Mouse (Mus musculus): ENCODE measurements around the gene Mfrp. TPM values are rescaled to one million over a fixed set of nuclear protein-coding genes. Genes with fewer than 3 reads are reported as not detected.
"Not testable (repeated sequence)": the region's sequence is repeated elsewhere in the genome, so short reads cannot be mapped to it uniquely, and the experiment has no call there.

The Mfrp gene
- total RNA-seq, 2 experiments from 2014 or later, result not detected

- intact Hi-C loops (cut with DNase I), result no loop called here
- no peak for DNase-seq (ENCODE audit: low spot score)
Measured at GRCm38 (mm10) chr9:44094737-44095136, 6.8 kb upstream of the Mfrp start.

GRCm38 (mm10) chr9:44095781-44096180 lies 5.7 kb upstream of the Mfrp start:
- no peak for DNase-seq (ENCODE audit: low spot score)
- intact Hi-C loops (cut with DNase I), result no loop called here

- DNase-seq (ENCODE audit: low spot score), result no peak
- intact Hi-C loops (cut with DNase I), result no loop called here
Measured at GRCm38 (mm10) chr9:44096536-44096935, 5.0 kb upstream of the Mfrp start.

GRCm38 (mm10) chr9:44104881-44105280 lies 3.4 kb downstream of the Mfrp start:
- intact Hi-C loops (cut with DNase I), result loop anchor here (5.0 kb wide), 2 partner anchors 33 to 118 kb away; no protein-coding TSS in a partner anchor
- no peak for DNase-seq (ENCODE audit: low spot score)

GRCm38 (mm10) chr9:44105781-44106180 lies 4.3 kb downstream of the Mfrp start:
- no peak for DNase-seq (ENCODE audit: low spot score)
- intact Hi-C loops (cut with DNase I), result loop anchor here (5.0 kb wide), 2 partner anchors 33 to 118 kb away; no protein-coding TSS in a partner anchor

- intact Hi-C loops (cut with DNase I), result loop anchor here (5.0 kb wide), 2 partner anchors 34 to 119 kb away; no protein-coding TSS in a partner anchor
- no peak for DNase-seq (ENCODE audit: low spot score)
Measured at GRCm38 (mm10) chr9:44106182-44106581, 4.7 kb downstream of the Mfrp start.

- intact Hi-C loops (cut with DNase I), result loop anchor here (5.0 kb wide), 2 partner anchors 34 to 119 kb away; no protein-coding TSS in a partner anchor
- no peak for DNase-seq (ENCODE audit: low spot score)
Measured at GRCm38 (mm10) chr9:44106596-44106995, 5.1 kb downstream of the Mfrp start.

GRCm38 (mm10) chr9:44107110-44107509 lies 5.6 kb downstream of the Mfrp start, which contains the start of gene C1qtnf5:
Gene C1qtnf5 (plus strand): TSS chr9:44107245.
- intact Hi-C loops (cut with DNase I), result loop anchor here (5.0 kb wide), 2 partner anchors 35 to 120 kb away; no protein-coding TSS in a partner anchor
- peak; percentile 88 for DNase-seq (ENCODE audit: low spot score)

DNA sequence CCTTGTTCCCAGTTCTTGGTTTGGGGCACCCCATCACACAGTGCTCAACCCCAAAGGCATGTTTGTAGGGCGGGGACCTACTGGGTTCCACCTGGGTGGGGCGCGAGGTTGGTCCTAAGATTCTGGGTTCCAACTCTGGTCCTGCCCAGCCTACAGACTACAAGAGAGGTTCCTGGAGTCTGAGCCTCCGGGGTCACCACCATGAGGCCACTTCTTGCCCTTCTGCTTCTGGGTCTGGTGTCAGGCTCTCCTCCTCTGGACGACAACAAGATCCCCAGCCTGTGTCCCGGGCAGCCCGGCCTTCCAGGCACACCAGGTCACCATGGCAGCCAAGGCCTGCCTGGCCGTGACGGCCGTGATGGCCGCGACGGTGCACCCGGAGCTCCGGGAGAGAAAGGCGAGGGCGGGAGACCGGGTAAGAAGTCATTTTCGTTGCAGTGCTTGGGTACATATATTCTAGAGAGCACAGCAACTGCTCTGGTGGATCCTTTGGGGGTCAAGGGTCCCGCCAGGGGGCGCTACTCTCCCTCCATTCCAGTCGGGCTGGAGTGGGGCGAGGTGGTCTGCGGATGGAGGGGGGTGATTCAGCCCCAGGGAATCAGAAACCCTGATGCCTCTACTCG lies 6.1 kb downstream of the Mfrp start:
- intact Hi-C loops (cut with DNase I), result loop anchor here (5.0 kb wide), 2 partner anchors 35 to 120 kb away; no protein-coding TSS in a partner anchor
- DNase-seq (ENCODE audit: low spot score), result no peak

DNA sequence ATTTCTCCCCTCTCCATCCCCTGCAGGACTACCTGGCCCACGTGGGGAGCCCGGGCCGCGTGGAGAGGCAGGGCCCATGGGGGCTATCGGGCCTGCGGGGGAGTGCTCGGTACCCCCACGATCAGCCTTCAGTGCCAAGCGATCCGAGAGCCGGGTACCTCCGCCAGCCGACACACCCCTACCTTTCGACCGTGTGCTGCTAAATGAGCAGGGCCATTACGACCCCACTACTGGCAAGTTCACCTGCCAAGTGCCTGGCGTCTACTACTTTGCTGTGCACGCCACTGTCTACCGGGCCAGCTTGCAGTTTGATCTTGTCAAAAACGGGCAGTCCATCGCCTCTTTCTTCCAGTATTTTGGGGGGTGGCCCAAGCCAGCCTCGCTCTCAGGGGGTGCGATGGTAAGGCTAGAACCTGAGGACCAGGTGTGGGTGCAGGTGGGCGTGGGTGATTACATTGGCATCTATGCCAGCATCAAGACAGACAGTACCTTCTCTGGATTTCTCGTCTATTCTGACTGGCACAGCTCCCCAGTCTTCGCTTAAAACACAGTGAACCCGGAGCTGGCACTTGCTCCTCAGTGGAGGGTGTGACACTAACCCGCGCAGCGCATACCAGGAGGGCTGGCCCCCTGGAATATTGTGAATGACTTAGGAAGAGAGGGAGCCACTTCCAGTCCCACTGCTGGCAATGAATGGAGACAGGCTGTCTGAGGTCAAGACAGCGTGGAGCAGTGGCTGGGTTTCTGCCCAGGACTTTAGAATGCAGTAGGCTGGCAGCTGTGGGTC lies 6.9 kb downstream of the Mfrp start:
- no peak for DNase-seq (ENCODE audit: low spot score)
- intact Hi-C loops (cut with DNase I), result loop anchor here (5.0 kb wide), 2 partner anchors 36 to 121 kb away; no protein-coding TSS in a partner anchor

GRCm38 (mm10) chr9:44109360-44110095 lies 8.0 kb downstream of the Mfrp start:
- intact Hi-C loops (cut with DNase I), result loop anchor here (5.0 kb wide), 2 partner anchors 37 to 122 kb away; no protein-coding TSS in a partner anchor
- DNase-seq (ENCODE audit: low spot score), result no peak

DNA sequence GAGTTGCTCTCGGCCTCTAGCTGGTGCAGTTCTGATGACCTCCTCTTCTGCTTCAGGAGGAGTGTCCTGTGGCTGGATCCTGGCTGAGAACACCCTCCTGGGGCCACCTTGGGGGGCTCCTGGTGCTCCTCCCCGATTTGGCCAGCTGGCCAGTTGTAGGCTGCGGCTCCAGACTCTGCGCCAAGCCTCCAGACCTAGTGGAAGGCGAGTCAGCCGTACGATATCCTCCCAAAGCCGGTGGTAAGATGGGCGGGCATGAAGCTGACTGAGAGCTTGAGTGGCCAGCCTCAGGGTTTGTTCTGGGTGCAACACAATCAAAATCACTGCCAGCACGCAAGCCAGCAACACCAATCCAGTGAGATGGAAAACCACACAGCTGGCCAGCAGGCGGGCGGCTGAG lies 10.4 kb downstream of the Mfrp start:
- DNase-seq (ENCODE audit: low spot score); intact Hi-C loops (cut with DNase I): not testable (repeated sequence)

DNA sequence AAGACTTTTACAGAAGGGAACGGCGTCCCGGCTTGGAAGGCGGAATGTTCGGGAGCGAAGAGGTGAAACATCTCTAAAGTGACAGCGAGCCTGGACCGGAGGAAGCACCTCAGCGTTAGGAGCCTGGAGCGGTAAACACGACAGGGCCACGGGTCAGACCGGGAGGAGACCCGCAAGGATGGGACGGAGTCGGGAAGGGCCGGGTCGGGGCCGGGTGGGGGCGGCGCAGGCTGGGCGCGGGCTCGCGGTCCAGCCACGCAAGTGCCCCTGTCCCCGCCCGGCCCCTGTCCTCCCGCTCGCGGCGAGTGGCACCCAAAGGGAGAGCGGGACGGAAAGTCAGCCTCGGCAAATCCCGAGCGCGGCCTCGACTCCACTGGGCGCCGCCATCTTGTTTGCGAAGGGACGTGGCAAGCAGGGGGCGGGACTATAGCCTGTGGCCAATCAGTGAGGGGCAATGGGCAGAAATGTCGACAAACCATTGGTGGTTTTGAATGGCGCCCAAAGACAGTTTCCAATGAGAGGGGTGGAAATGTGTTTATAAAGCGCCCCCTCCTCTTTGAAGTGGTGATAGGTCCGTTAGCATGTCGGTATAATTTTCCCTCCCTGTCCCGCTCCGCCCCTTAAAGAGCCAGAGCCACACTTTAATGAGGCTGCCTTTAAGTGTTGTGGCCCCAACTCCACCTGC lies 11.7 kb downstream of the Mfrp start, which contains the start of the genes Gm49380 and Rnf26:
Gm49380 (minus strand) TSS at position 396 of the 685 bp plus-strand sequence.
Rnf26 (minus strand) TSS at position 413 of the 685 bp plus-strand sequence.
- intact Hi-C loops (cut with DNase I), result no loop called here
- DNase-seq (ENCODE audit: low spot score), result peak; percentile 94

- intact Hi-C loops (cut with DNase I), result no loop called here
- DNase-seq (ENCODE audit: low spot score), result no peak
Measured at GRCm38 (mm10) chr9:44114453-44114852, 12.9 kb downstream of the Mfrp start.

DNA sequence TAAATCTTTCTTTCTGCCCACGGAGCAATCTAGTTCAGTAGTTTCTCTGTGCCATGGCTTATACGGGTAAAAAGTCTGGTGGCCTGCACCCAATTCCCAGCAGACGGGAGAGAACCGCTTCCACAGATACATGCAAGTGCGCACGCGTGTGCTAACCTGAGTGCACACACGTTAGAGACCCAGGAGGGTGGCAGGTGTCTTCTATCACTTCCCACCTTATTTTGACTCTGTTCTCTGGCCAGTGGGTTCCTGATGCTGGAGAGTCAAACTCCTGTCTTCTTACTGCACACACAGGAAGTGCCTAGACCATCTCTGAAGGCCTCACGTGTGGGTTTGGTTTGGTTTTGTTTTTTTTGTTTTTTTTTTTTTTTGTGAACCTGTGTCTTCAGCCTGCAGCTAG lies 14.1 kb downstream of the Mfrp start:
- no peak for DNase-seq (ENCODE audit: low spot score)
- intact Hi-C loops (cut with DNase I), result no loop called here

DNA sequence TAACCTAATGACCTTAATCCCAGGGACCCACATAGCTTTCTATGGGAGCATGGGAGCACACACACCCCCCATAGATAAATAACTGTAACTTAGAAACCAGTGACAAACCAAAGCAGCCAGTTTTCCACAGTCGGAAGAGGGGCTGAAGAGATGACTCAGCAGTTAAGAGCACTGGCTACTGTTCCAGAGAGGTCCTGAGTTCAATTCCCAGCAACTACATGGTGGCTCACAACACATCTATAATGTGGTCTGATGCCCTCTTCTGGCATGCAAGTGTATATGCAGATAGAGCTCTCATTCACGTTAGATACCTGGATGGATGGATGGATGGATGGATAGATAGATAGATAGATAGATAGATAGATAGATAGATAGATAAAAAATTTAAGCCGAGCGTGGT lies 14.7 kb downstream of the Mfrp start:
- intact Hi-C loops (cut with DNase I), result no loop called here
- no peak for DNase-seq (ENCODE audit: low spot score)

DNA sequence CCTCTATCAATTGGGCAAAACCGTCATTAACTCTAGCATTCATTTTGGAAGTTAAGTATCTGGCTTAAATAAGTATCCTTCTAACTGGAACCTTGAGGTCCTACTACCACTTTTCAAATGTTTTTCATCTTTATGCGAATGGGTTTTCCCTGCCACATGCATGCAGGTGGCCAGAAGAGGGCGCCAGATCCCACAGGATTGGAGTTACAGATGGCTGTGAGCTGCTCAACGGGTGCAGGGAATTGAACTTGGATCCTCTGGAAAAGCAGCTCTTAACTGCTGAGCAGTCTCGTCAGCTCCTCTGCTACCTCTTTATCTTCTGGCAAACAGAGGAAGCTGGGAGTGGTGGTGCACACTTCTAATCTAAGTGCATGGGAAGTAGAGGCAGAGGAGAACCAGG lies 17.5 kb downstream of the Mfrp start:
- intact Hi-C loops (cut with DNase I), result no loop called here
- no peak for DNase-seq (ENCODE audit: low spot score)

- DNase-seq (ENCODE audit: low spot score), result no peak
- intact Hi-C loops (cut with DNase I), result loop anchor here (10.0 kb wide), 1 partner anchor 115 kb away; the partner anchor contains the start of gene Cbl
Measured at GRCm38 (mm10) chr9:44119948-44120465, 18.5 kb downstream of the Mfrp start.

GRCm38 (mm10) chr9:44124317-44124716 lies 22.8 kb downstream of the Mfrp start:
- DNase-seq (ENCODE audit: low spot score), result no peak
- intact Hi-C loops (cut with DNase I), result loop anchor here (10.0 kb wide), 1 partner anchor 110 kb away; the partner anchor contains the start of gene Cbl
